Mouse (Mus musculus): Measurements from ENCODE around the gene Igf2bp1. TPM values are rescaled to one million over a fixed set of nuclear protein-coding genes. Genes with fewer than 3 reads are reported as not detected.
"Not testable (repeated sequence)": the region's sequence is repeated elsewhere in the genome, so short reads cannot be mapped to it uniquely, and the experiment has no call there.

Gene Igf2bp1
- polyA plus RNA-seq, 1 experiment from 2014 or later: 28.5 TPM

GRCm38 (mm10) chr11:95932168-95932567, 73.6 kb downstream of the Igf2bp1 start:
- not testable (repeated sequence) for ATAC-seq (ENCODE audit: insufficient number of reproducible peaks, insufficient read depth, low FRiP score, low read depth); H3K36me3 ChIP-seq (ENCODE audit: control insufficient read depth, insufficient read depth, low read length); H3K4me3 ChIP-seq (ENCODE audit: low read depth, low read length); H3K4me2 ChIP-seq (replicated peaks; ENCODE audit: low read depth, low read length); H3K27ac ChIP-seq (ENCODE audit: low read length); H3K9me3 ChIP-seq (ENCODE audit: control insufficient read depth, low read depth, low read length); H3K27me3 ChIP-seq (ENCODE audit: control insufficient read depth, insufficient read depth, low read length); H3K4me1 ChIP-seq (ENCODE audit: control insufficient read depth, insufficient read depth, low read length); H3K9ac ChIP-seq (replicated peaks; ENCODE audit: low read depth, low read length)
- WGBS: 86% methylated on average over 8 of the region's 10 CpGs

DNA sequence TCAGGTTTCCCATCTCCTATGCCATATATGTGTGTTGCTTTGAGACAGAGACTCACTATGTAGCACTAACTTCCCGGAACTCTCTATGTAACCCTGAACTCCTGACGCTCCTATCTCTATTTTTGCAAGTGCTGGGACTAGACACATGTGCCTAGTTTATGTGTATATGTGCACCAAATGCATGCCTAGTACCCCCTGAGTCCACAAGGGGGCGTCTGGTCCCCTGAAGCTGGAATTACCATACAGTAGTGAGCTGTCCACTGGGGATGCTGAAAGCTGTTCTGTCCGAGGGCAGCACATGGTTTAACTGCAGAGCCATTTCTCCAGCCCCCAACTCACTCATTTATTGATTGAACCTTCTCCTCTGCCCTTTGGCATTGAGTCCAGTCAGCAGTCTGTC, 79.3 kb downstream of the Igf2bp1 start:
- Histone ChIP-seq H3K27me3 (ENCODE audit: control insufficient read depth, insufficient read depth, low read length) (no peaks in the 10 kb centered on the region), H3K4me1 (ENCODE audit: control insufficient read depth, insufficient read depth, low read length) (no peaks in the 10 kb centered on the region), H3K4me3 (ENCODE audit: low read depth, low read length) (no peak overlapping the region), H3K9ac (replicated peaks; ENCODE audit: low read depth, low read length) (no peak overlapping the region), H3K36me3 (ENCODE audit: control insufficient read depth, insufficient read depth, low read length) (no peaks in the 10 kb centered on the region), H3K9me3 (ENCODE audit: control insufficient read depth, low read depth, low read length) (peaks cover 7% of the 10 kb centered on the region), H3K4me2 (replicated peaks; ENCODE audit: low read depth, low read length) (no peak overlapping the region), H3K27ac (ENCODE audit: low read length) (no peak overlapping the region)
- WGBS: 74% methylated on average over 4 of the region's 4 CpGs
- no peak for ATAC-seq (ENCODE audit: insufficient number of reproducible peaks, insufficient read depth, low FRiP score, low read depth)

- WGBS: 84% methylated on average over 5 of the region's 5 CpGs
- H3K27ac ChIP-seq (ENCODE audit: low read length): no peak overlapping the region
- H3K9ac ChIP-seq (replicated peaks; ENCODE audit: low read depth, low read length): no peak overlapping the region
- H3K4me1 ChIP-seq (ENCODE audit: control insufficient read depth, insufficient read depth, low read length): no peaks in the 10 kb centered on the region
- H3K4me3 ChIP-seq (ENCODE audit: low read depth, low read length): no peak overlapping the region
- no peak for ATAC-seq (ENCODE audit: insufficient number of reproducible peaks, insufficient read depth, low FRiP score, low read depth)
- H3K27me3 ChIP-seq (ENCODE audit: control insufficient read depth, insufficient read depth, low read length): no peaks in the 10 kb centered on the region
- H3K4me2 ChIP-seq (replicated peaks; ENCODE audit: low read depth, low read length): no peak overlapping the region
- peaks cover 7% of the 10 kb centered on the region for H3K9me3 ChIP-seq (ENCODE audit: control insufficient read depth, low read depth, low read length)
- H3K36me3 ChIP-seq (ENCODE audit: control insufficient read depth, insufficient read depth, low read length): no peaks in the 10 kb centered on the region
These were observed 79.8 kb downstream of the Igf2bp1 start for GRCm38 (mm10) chr11:95925976-95926375.

- no peak overlapping the region for H3K4me2 ChIP-seq (replicated peaks; ENCODE audit: low read depth, low read length)
- peaks cover 7% of the 10 kb centered on the region for H3K9me3 ChIP-seq (ENCODE audit: control insufficient read depth, low read depth, low read length)
- H3K36me3 ChIP-seq (ENCODE audit: control insufficient read depth, insufficient read depth, low read length): no peaks in the 10 kb centered on the region
- WGBS: 15% methylated on average over 2 of the region's 2 CpGs
- no peak overlapping the region for H3K4me3 ChIP-seq (ENCODE audit: low read depth, low read length)
- no peaks in the 10 kb centered on the region for H3K27me3 ChIP-seq (ENCODE audit: control insufficient read depth, insufficient read depth, low read length)
- no peak overlapping the region for H3K27ac ChIP-seq (ENCODE audit: low read length)
- H3K9ac ChIP-seq (replicated peaks; ENCODE audit: low read depth, low read length): no peak overlapping the region
- ATAC-seq (ENCODE audit: insufficient number of reproducible peaks, insufficient read depth, low FRiP score, low read depth): no peak
- no peaks in the 10 kb centered on the region for H3K4me1 ChIP-seq (ENCODE audit: control insufficient read depth, insufficient read depth, low read length)
These were observed 81.5 kb downstream of the Igf2bp1 start for GRCm38 (mm10) chr11:95924215-95924614.

GRCm38 (mm10) chr11:95923477-95923876, 82.3 kb downstream of the Igf2bp1 start:
- not testable (repeated sequence) for H3K9ac ChIP-seq (replicated peaks; ENCODE audit: low read depth, low read length); H3K4me2 ChIP-seq (replicated peaks; ENCODE audit: low read depth, low read length); H3K4me1 ChIP-seq (ENCODE audit: control insufficient read depth, insufficient read depth, low read length); ATAC-seq (ENCODE audit: insufficient number of reproducible peaks, insufficient read depth, low FRiP score, low read depth); H3K4me3 ChIP-seq (ENCODE audit: low read depth, low read length); H3K27me3 ChIP-seq (ENCODE audit: control insufficient read depth, insufficient read depth, low read length); H3K27ac ChIP-seq (ENCODE audit: low read length); H3K36me3 ChIP-seq (ENCODE audit: control insufficient read depth, insufficient read depth, low read length); H3K9me3 ChIP-seq (ENCODE audit: control insufficient read depth, low read depth, low read length)
- WGBS: under 1% methylated on average over 3 of the region's 6 CpGs

- peaks cover 3% of the 10 kb centered on the region for H3K9me3 ChIP-seq (ENCODE audit: control insufficient read depth, low read depth, low read length)
- no peak for ATAC-seq (ENCODE audit: insufficient number of reproducible peaks, insufficient read depth, low FRiP score, low read depth)
- H3K9ac ChIP-seq (replicated peaks; ENCODE audit: low read depth, low read length): no peak overlapping the region
- H3K27me3 ChIP-seq (ENCODE audit: control insufficient read depth, insufficient read depth, low read length): peaks cover 3% of the 10 kb centered on the region
- H3K36me3 ChIP-seq (ENCODE audit: control insufficient read depth, insufficient read depth, low read length): no peaks in the 10 kb centered on the region
- H3K4me3 ChIP-seq (ENCODE audit: low read depth, low read length): no peak overlapping the region
- H3K4me2 ChIP-seq (replicated peaks; ENCODE audit: low read depth, low read length): no peak overlapping the region
- WGBS: 50% methylated on average over 12 of the region's 12 CpGs
- H3K4me1 ChIP-seq (ENCODE audit: control insufficient read depth, insufficient read depth, low read length): no peaks in the 10 kb centered on the region
- no peak overlapping the region for H3K27ac ChIP-seq (ENCODE audit: low read length)
These were observed 83.6 kb downstream of the Igf2bp1 start for GRCm38 (mm10) chr11:95921991-95922621.

DNA sequence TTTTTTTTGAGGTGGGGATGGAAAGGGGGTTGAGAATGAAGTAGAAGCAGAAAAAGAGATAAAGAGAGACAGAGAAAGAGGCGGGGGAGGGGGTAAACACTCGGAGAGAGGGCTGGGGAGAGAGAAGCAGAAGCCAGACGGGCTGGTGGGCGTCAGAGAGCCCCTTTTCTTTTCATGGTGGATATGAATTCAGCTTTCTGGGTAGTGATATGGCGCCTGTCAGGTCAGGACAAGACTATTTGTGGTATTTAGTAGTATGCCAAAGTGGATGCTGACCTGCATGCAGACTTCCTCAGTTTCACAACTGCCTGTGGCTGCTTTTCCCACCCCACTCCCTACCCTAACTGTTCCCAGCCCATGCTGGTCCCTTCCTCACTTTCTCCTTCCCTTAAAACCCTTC, 89.3 kb downstream of the Igf2bp1 start:
- Histone ChIP-seq H3K9ac (replicated peaks; ENCODE audit: low read depth, low read length) (no peak overlapping the region), H3K27ac (ENCODE audit: low read length) (no peak overlapping the region), H3K27me3 (ENCODE audit: control insufficient read depth, insufficient read depth, low read length) (peaks cover 26% of the 10 kb centered on the region), H3K4me2 (replicated peaks; ENCODE audit: low read depth, low read length) (no peak overlapping the region), H3K36me3 (ENCODE audit: control insufficient read depth, insufficient read depth, low read length) (no peaks in the 10 kb centered on the region), H3K4me3 (ENCODE audit: low read depth, low read length) (no peak overlapping the region), H3K4me1 (ENCODE audit: control insufficient read depth, insufficient read depth, low read length) (0 out of 2 replicates have a peak, but pooled peaks cover 3% of the 10 kb centered on the region), H3K9me3 (ENCODE audit: control insufficient read depth, low read depth, low read length) (no peaks in the 10 kb centered on the region)
- WGBS: 9% methylated on average over 5 of the region's 5 CpGs
- no peak for ATAC-seq (ENCODE audit: insufficient number of reproducible peaks, insufficient read depth, low FRiP score, low read depth)

DNA sequence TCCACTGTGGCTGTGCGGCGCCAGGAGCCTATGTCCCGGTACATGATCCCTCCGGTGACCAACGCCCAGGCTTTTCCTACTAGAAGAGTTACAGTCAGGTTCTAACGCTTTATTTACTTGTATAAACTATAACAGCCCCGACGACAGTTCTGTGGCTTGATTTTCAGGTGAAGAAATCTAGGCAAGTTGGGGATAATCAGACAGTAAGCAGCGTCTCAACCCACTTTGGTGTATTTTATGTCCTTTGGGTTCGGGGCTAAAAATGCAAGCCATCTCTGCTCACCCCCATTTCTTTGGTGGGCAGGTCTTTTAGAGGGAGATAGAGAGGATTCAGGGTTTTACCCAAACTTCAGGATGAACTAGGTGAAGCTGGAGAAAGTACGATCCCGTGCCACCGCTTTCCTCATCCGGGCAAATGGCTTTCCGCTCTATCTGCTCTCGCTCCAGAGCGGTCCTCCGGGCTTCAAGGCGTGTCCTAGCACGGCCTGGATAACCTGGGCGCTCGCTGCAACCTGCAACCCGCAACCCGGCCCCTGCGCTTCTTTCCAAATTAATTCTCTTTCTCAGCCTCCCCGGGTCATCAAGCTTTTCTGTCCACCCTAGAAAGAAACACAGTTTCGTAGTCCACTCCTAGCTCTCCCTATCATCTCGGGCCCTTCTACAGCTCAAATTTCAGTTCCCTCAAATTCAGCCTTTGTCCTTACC, 90.6 kb downstream of the Igf2bp1 start:
- Histone ChIP-seq H3K27ac (ENCODE audit: low read length) (no peak overlapping the region), H3K27me3 (ENCODE audit: control insufficient read depth, insufficient read depth, low read length) (peaks cover 26% of the 10 kb centered on the region), H3K36me3 (ENCODE audit: control insufficient read depth, insufficient read depth, low read length) (no peaks in the 10 kb centered on the region), H3K4me3 (ENCODE audit: low read depth, low read length) (peak overlapping the region; percentile 19), H3K4me2 (replicated peaks; ENCODE audit: low read depth, low read length) (peak overlapping the region; percentile 39), H3K9ac (replicated peaks; ENCODE audit: low read depth, low read length) (no peak overlapping the region), H3K4me1 (ENCODE audit: control insufficient read depth, insufficient read depth, low read length) (0 out of 2 replicates have a peak, but pooled peaks cover 3% of the 10 kb centered on the region), H3K9me3 (ENCODE audit: control insufficient read depth, low read depth, low read length) (no peaks in the 10 kb centered on the region)
- WGBS: under 1% methylated on average over 28 of the region's 28 CpGs
- no peak for ATAC-seq (ENCODE audit: insufficient number of reproducible peaks, insufficient read depth, low FRiP score, low read depth)

Measured in stomach, embryonic 14.5 days (tissue).